Mouse (Mus musculus): ENCODE results near the gene Agbl4.

GRCm38 (mm10) chr4:111577087-111577773, 1179.8 kb downstream of the Agbl4 start:
- TF ChIP-seq CTCF (IDR thresholded peaks at IDR 0.05; ENCODE audit: insufficient read depth, low read length) (no peak), POLR2A (IDR thresholded peaks at IDR 0.05; ENCODE audit: borderline replicate concordance, extremely low read depth, low read depth, low read length) (no peak)
